Mouse (Mus musculus) heart, postnatal 0 days (tissue): ENCODE data around the gene Cdc27.

ENCODE experiments used
- CTCF ChIP-seq: IDR thresholded peaks from 2 replicates; pipeline ENCODE4 v1.5.1; 2016; ENCODE audit warnings: antibody characterized with exemption, control low read depth, low read depth
- EP300 ChIP-seq: IDR thresholded peaks from 2 replicates; pipeline ENCODE4 v1.6.1; 2016; ENCODE audit warnings: antibody characterized with exemption, low read depth

DNA sequence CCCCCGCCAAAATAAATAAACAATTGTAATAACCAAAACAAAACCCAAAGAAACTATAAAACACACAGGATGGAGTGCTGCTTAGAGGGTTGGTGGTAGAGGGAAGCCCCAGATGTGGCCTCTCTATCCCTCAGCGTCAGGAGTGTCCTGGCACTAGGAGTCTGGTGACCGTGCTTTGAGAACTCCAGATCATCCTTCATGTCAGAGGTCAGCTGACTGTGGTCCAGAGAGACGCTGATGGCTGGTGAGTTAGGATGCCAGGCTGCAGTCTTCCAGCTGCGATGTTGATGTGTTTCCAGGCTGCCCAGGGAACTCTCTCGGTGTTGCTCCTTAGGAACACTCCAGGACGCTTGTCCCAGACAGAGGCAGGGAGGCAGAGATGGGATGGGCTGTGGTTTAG lies 21.7 kb upstream of the Cdc27 start:
- TF ChIP-seq CTCF (no peak), EP300 (no peak)
